Mouse (Mus musculus): ENCODE data around the gene Nppc.

Nppc gene

DNA sequence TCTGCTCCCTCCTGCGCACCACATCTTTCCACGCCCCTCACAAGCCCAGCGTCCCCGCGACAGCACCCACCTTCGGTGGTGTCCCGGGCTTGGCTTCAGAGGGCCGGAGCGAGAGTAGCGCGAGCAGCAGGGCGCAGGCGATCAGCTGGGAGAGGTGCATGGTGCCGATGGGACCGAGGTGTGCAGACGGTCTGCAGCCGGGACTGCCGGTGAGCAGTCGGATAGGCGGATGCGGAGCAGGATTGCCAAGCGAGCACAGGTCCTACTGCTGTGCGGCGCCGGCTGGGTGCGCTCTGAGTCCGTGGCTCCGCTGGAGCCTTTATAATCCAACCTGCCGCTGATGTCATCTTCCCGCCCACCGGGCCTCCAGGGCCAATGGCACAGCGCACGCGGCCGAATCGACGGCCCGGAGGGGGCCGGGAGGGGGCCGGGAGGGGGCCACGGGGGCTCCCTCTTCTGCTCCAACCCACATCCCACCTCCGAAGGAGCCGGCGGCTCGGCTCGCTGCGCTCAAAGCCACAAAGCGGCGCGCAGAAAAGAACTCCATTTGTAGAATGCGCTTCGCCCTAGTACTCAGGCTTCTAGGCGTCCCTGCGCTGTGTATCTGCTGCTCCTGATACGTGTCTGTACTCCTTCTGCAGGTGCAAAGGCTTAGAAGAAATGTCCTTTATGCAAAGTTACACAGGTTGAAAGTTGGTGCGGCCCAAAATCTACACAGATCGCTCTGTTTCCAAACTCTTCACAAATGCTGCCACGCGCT is at the start of gene Nppc:
Gene Nppc (minus strand): TSS at position 293 of the 760 bp plus-strand sequence.
- peak; percentile 89 to 92 for DNase-seq (ENCODE audit: low spot score in 2 of 2)

DNA sequence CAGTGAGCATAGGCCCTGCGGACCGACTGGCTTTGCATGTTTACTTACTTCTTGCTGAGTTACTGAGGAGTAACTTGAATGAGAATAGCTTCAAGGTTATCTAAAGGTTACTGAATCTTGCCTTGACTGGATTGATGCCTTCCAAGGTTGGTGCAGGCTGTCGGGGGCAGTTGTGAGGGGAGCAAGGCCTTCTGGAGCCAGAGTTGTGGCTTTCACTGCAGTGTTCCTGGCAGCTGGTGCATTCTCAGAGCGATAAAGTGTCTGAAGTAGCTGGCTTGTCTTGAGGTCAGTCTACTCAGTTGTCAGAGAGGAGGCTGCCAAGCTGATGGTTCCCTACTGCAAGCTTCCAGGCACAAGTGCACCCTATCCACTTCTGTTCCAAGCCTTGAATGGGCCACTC is 49.0 kb upstream of the Nppc start:
- DNase-seq (ENCODE audit: low spot score in 2 of 2): no peak

GRCm38 (mm10) chr1:86718190-86718589 is 47.8 kb upstream of the Nppc start:
- DNase-seq (ENCODE audit: low spot score in 2 of 2): no peak

DNA sequence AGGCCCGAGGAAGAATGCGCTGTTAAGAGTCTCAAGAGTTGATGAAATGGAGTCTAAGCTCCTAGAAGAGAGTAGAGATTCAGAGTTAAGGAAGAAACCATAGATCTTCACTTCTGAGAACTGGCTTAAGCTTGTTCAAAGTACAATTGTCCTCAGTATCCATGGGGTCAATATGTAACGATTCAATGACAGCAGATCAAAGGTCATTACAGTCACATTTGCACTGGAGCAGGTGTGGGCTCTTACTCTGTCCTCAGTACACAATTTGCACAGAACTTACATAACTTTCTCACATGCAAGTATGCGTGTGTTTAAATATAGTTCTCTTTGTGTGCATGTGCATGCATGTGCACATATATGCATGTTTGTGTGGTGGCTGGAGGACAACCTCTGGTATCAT is 42.7 kb upstream of the Nppc start:
- DNase-seq (ENCODE audit: low spot score in 2 of 2): no peak

DNA sequence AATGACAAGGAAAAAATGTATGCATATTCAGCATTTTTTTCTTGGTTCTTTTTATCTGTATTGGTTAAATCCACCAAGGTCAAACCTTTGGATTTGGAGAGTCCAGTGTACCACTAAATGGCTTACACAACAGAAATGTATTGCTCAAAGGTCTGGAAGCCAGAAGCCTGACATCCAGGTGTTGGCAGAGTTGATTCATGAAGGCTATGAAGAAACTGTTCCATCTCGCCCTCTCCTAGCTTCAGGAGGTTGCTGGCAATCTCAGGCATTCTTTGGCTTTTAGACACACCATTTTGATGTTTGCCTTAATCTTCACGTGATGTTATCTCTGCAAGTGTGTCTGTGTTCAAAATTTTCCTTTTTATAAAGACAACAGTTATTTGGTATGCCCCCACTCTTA is 41.7 kb upstream of the Nppc start:
- DNase-seq (ENCODE audit: low spot score in 2 of 2): no peak

- DNase-seq (ENCODE audit: low spot score in 2 of 2): no peak
These were observed 39.2 kb upstream of the Nppc start for GRCm38 (mm10) chr1:86709546-86709945.

DNA sequence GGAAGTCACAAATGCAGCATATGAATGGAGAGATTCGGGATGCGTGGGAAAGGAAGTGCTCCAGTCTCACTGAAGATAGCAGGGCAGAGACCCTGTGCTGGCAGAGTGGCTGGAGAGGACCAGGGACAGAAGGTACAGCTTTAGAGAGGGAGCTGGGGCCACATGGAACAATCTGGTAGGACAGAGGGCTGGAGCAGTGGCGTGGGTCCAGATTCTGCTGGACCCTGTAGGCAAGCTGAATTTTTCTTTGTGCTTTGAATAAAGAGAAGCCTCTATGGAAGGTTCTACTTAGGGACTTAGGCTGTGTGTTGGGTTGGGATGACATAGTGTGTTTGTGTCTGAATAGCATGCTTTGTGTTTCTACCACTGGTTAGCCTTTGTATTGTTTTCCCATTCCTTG is 35.1 kb upstream of the Nppc start:
- no peak for DNase-seq (ENCODE audit: low spot score in 2 of 2)

DNA sequence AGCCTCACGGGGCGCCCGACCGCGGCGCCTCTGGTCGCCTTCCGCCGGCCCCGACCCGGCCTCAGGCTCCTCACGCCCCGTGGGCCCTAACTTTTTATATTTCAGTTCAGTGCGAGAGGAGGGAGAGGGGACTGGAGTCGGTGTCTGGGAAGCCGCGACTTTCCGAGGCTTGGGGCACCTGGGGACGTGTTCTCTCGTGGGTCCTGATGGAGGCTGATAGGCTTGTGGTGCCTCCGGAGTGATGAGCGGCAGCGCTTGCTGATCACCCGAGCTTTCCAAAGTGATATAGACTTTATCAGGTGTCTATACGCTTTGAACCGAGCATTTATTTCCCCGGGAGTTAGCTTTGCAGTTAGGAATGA is 33.6 kb upstream of the Nppc start:
- no peak for DNase-seq (ENCODE audit: low spot score in 2 of 2)

DNA sequence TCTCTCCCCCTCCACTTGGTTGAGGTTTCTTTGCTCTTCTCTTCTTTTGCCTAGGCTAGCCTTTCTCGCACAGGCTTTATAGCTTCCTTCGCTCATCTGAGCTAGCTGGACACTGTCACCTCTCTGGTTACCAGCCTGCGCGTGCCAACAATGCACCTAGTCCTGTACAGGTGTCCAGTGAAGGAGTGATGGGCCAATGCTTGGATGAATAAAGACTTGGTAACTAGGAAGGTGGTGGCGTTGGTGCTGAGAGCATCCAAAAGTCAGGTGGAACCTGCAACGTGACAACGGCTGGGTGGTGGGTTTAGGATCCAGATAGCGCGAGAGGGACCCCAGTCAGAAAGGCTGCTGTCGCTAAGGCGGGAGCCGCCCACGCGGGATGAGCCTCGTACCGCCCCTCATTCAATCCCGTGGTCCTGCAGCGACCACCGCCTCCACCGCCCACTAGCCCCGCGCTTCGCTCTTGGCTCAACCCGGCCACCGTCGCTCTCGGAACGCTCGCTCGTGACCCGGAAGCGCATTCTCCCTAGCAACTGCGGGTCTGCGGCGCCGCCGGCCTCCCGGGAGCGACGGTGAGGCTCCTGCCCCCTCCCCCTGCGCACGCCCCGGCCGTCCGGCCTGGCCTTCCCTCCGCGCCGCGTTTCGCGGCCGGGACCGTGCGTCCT is 33.1 kb upstream of the Nppc start, which contains the start of gene Dis3l2:
Gene Dis3l2 (plus strand): TSS at position 509 of the 665 bp plus-strand sequence.
- peak; percentile 94 to 95 for DNase-seq (ENCODE audit: low spot score in 2 of 2)

GRCm38 (mm10) chr1:86700367-86700766 is 30.0 kb upstream of the Nppc start:
- no peak for DNase-seq (ENCODE audit: low spot score in 2 of 2)

DNA sequence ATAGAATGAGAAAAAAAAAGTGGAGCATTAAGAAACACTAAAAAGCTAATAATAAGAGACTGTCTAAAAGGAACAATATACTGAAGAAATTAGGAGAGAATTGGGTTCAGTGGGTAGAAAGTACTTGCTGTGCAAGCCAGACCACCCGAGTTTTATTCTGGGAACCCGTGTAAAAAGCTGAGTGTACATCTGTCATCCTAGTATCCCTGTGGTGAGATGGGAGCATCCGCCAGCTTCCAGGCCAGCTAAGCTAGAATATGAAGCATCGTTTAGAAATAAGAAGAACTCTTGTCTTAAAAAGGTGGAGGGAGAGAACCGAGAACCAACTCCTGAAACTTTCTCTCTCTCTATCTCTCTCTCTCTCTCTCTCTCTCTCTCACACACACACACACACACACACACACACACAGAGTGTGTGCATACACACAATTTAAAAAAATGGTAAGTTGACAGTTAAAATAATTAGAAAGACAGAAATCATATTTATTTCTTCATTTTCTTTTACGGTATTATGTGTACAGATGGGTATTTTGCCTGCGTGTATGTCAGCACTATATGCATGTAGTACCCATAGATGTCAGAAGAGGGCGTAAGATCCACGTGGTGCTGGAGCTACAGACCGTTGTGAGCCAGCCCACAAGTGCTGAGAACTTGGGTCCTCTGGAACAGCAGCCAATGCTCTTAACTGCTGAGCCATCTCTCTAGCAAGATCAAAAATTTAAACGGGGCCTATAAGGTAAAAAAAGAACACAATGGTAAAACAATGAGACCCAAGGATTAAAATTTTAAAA is 29.2 kb upstream of the Nppc start:
- DNase-seq (ENCODE audit: low spot score in 2 of 2): no peak

DNA sequence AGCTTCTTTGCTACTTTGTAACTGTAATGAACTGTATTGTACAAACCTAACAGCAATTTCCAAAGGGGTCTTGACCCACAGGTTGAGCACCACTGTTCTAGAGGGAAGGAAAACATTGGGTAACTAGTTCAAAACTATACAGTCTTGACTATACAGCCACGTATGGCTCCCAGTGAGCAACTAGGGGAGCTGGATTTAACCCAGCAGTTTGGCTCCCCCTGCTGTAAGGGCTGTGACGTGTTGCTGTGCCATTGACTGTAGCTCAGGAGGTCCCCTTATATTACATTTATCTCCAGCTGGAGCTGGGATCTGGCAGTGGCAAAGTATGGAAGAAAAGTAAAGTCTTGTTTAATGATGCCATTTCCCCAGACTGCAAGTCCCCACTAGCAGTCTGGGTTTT is 28.4 kb upstream of the Nppc start:
- DNase-seq (ENCODE audit: low spot score in 2 of 2): no peak

GRCm38 (mm10) chr1:86696948-86697347 is 26.6 kb upstream of the Nppc start:
- DNase-seq (ENCODE audit: low spot score in 2 of 2): no peak

GRCm38 (mm10) chr1:86691027-86691426 is 20.7 kb upstream of the Nppc start:
- DNase-seq (ENCODE audit: low spot score in 2 of 2): no peak

DNA sequence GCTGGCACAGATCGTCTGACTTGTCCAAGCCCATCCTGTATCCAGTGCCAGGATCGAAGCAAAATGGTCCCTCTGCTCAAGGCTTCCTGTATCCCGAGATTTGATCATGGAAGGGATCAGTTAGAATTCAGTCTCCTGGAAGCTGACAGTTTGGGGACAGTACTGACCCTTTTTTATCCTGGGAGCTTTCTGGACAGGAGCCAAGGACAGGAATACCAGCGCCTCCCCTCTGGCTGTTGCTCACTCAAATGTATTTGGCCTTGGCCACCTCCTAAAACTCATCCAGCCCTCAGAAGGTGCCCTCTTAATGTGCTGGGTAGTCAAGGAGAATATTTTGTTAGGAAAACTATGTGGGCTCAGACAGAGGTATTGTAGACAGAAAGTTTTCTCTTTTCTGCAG is 16.9 kb upstream of the Nppc start:
- peak in 1 of 2 experiments; percentile 13 for DNase-seq (ENCODE audit: low spot score in 2 of 2)

- no peak for DNase-seq (ENCODE audit: low spot score in 2 of 2)
These were observed 8.3 kb upstream of the Nppc start for GRCm38 (mm10) chr1:86678667-86679066.

GRCm38 (mm10) chr1:86677624-86678023 is 7.3 kb upstream of the Nppc start:
- DNase-seq (ENCODE audit: low spot score in 2 of 2): no peak

- no peak for DNase-seq (ENCODE audit: low spot score in 2 of 2)
These were observed 4.8 kb upstream of the Nppc start for GRCm38 (mm10) chr1:86675126-86675525.

GRCm38 (mm10) chr1:86674385-86674784 is 4.0 kb upstream of the Nppc start:
- DNase-seq (ENCODE audit: low spot score in 2 of 2): no peak

- DNase-seq (ENCODE audit: low spot score in 2 of 2): peak; percentile 80 to 82
These were observed 658 bp downstream of the Nppc start for GRCm38 (mm10) chr1:86669552-86670273.

DNA sequence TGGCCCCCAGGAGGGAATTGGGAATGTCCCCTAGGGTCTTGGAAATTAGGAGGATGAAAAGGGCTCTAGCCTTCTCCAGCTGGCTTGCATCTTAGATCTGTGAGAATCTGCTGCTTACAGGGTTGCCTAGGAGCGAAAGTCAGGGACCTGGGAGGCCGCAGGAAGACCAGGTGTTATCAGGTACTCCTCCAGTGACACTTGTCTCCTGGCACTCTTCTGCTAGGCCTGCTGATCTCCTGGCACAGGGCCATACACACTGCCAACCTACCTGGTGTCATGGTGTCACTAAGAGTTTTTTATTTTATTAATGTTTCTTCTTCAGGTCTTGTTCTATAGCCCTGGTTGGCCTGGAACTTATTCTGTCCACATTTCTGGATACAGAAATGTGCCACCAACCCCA is 5.3 kb downstream of the Nppc start:
- DNase-seq (ENCODE audit: low spot score in 2 of 2): no peak

GRCm38 (mm10) chr1:86657071-86657470 is 13.3 kb downstream of the Nppc start:
- DNase-seq (ENCODE audit: low spot score in 2 of 2): no peak
